Mouse (Mus musculus) kidney, adult 18-20 months (tissue): ENCODE measurements around the gene Pnldc1.

Experiments used
- DNase-seq: peaks from one replicate; pipeline ENCODE4 v3.0.0; 2021

The Pnldc1 gene

DNA sequence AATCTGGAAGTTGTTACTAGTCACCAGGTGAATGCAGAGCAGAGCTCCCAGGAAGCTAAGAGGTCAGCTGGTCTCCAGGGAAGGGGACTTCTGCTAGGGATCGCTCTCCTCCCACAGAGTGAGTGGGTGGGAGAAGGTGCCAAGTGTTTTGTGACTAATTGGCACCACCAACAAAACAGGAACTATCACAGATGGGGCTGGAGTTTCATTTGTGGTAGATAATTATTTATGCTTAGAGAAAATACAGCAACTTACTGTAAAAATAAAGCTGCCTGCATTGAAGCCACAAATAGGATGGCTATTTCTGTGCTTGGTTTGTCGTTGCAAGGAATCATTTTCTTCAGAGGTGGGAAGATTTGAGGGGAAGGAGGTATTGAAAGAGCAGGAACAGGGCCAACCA, 56.2 kb downstream of the Pnldc1 start:
- DNase-seq: no peak

GRCm38 (mm10) chr17:12851689-12852088, 58.3 kb downstream of the Pnldc1 start:
- no peak for DNase-seq

DNA sequence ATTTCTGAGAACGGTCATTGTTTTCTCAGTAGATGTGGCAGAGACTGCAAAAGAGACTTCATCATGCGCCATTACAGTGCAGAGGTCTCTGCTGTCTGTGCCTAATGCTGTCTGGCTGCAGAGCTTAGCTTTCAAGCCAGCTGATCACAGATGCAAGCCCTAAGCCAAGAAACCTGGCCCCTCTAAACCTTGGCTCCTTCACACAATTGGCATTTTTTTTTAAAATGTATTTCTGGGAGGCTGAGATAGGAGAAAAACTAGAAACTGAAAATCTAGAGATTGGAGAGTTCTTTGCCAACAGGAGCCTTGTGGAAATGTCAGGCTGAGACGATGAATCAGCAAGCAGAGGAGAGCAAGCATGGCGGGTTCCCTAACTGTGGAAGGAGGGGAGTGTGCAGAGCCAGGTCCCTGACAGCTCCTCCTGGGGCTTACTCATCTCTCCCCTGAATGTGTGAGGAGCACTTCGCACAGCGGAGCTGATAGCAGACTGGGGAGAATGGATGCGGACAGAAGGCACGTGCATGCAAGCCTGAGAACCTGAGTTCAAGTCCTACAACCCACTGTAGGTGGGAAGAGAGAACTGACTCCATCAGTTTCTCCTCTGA, 60.1 kb downstream of the Pnldc1 start:
- no peak for DNase-seq

DNA sequence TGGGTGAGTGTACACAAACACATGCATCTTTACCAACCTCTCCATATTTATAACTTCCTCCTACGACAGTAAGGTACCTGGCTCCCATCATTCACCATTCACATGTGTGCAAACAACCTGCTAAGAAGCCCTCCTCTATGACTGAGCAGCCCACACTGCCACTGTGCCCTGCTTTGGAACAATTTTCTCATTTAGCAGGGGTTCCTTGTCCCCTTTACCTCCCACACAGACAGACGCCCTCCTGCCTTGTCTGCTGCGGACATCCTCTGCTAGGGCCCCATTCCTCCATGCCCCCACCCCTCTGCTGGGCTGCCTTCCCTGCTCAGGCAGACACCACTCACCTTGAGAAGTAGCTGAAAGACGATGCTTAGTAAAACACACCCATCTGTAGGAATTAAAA, 62.3 kb downstream of the Pnldc1 start:
- no peak for DNase-seq

DNA sequence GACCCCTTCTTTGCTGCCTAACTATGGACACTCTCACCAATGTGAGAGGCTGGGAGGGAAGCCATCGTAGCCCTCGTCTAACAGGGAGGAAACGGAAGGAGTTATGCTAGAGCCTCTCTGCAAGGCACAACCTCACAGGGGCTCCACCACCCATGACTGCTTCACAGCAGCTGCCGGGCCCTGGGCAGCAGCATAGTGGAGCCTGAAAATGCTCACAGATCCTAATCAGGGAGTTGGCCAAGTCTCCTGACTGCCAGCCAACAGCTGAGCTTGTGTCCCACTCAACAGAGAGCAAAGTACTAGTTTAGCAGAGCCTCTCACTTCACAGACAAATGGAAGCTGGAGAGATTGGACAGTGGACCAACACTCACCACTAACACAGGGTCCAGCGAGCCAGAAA, 63.6 kb downstream of the Pnldc1 start:
- DNase-seq: peak; percentile 59

- DNase-seq: no peak
These were observed 64.2 kb downstream of the Pnldc1 start for GRCm38 (mm10) chr17:12845862-12846261.

GRCm38 (mm10) chr17:12844540-12844939, 65.5 kb downstream of the Pnldc1 start:
- no peak for DNase-seq

- DNase-seq: no peak
These were observed 66.2 kb downstream of the Pnldc1 start for GRCm38 (mm10) chr17:12843826-12844225.

- DNase-seq: no peak
These were observed 70.4 kb downstream of the Pnldc1 start for GRCm38 (mm10) chr17:12839475-12840267.
